Mouse (Mus musculus) thymus, postnatal 36 days (tissue): ENCODE data around the gene Gm2a.
"Not testable (repeated sequence)": the region's sequence is repeated elsewhere in the genome, so short reads cannot be mapped to it uniquely, and the experiment has no call there.

Source experiments
- DNase-seq, 2 experiments: peaks; one replicate each; pipeline ENCODE4 v3.0.0; 2022; ENCODE audit warnings: mixed read lengths in 2 of 2

Gene Gm2a

DNA sequence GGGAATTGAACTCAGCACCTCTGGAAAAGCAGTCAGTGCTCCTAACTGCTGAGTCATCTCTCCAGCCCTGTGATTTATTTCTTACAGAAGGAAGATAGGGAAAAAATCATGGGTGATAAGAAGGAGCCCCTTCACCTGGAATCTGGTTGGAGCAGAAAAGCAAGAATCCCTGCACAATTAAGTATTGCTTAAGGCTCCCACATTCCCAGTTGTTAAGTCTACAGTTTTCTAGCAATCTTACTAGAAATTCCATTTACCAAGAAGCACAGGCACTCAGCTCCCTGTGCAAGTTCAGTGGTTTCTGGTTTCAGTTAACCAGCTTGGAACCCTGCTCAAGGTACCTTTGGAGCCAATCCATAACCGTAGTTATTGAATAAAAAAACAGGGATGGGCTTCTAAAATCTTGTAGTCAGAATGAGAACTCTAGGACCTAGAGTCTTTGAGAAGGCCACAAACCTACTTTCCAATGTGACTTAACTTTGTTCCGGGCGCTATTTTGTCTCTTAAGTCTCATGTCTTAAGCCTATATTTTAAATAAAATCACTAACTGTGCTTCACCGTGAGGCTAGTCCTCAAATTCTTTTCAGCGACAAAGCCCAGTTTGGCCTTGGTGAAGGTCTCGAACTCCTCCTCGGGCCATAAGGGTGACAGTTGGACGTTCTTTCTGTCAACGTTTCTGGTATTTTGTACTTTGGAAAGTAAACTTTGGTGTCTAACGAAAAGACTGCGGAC is 1.0 kb upstream of the Gm2a start:
- DNase-seq = no peak

- DNase-seq = no peak
These were observed 437 bp downstream of the Gm2a start for GRCm38 (mm10) chr11:55098189-55098915.

DNA sequence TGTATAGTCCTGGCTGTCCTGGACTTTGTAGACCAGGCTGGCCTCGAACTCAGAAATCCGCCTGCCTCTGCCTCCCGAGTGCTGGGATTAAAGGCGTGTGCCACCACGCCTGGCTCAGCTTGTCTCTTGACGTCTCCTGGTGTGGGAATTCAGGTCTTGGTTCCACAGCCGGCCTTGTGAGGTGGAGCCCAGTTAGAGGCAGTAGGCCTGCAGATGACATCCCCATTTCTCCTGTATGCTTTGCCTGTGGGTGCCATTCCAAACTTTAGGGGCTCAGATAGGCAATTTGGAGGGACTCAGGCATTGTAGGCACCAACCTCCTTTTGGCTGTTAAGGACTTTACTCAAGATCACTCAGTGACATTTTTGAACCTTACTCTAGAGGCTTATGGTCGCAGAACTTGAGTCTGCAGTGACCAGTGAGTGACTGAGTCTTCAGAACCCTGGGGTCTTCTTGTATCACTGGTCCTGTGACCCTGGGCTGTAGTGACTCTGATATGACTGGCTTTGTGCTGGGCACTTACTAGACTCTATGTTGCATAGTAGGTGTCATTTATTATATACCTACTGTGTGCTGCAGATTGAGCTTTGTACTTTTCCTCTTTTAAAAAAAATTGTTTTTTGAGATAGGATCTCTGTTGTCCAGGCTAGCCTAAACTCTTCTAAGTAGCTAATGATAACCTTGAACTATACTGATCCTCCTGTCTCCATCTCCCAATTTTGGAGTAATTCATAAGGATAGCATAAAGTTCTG is 1.3 kb downstream of the Gm2a start:
- no peak for DNase-seq

GRCm38 (mm10) chr11:55099868-55100267 is 2.0 kb downstream of the Gm2a start:
- no peak for DNase-seq

GRCm38 (mm10) chr11:55102015-55102414 is 4.1 kb downstream of the Gm2a start:
- no peak for DNase-seq

DNA sequence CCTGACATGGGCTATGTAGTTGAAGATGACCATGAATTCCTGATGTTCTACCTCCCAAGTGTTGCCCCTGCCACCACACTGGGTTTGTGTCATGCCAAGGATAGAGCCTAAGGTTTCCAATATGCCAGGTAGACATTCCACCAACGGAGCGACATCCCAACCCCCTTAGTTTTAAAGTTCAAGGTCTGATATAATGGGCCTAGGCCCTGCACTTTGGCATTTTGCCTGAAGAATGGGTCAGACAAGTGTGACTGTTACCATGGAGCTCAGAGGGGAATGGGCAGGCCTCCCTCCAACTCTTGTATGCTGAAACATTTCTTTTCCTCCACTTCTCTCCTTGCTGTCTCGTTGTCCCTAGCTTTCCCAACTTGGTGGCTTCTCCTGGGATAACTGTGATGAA is 5.3 kb downstream of the Gm2a start:
- no peak for DNase-seq

GRCm38 (mm10) chr11:55105389-55105788 is 7.5 kb downstream of the Gm2a start:
- DNase-seq = no peak

- DNase-seq = no peak
These were observed 8.7 kb downstream of the Gm2a start for GRCm38 (mm10) chr11:55106636-55107035.

- DNase-seq = no peak
These were observed 11.8 kb downstream of the Gm2a start for GRCm38 (mm10) chr11:55109521-55110300.

- no peak for DNase-seq
These were observed 12.8 kb downstream of the Gm2a start for GRCm38 (mm10) chr11:55110566-55111169.

- DNase-seq = peak; percentile 41 to 49
These were observed 15.4 kb downstream of the Gm2a start for GRCm38 (mm10) chr11:55113209-55113860.

GRCm38 (mm10) chr11:55113861-55114250 is 15.9 kb downstream of the Gm2a start:
- not testable (repeated sequence) for DNase-seq

DNA sequence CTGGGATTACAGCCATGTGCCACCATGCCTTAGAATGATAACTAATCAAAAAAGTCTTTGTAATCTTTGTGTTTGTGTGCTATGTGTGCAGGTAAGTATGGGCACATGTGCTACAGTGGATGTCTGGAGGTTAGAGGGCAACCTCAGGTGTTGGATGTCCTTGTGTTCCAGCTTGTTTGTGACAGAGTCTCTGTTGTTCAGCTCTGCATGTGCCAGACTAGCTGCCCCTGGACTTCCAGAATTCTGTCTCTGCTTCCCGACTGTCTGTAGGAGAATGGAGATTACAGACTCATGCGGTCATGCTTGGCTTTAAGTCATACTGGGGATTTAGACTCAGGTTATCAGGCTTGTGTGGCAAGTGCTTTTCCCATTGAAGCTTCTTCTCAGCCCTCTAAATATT is 16.4 kb downstream of the Gm2a start:
- no peak for DNase-seq

GRCm38 (mm10) chr11:55116004-55116403 is 18.1 kb downstream of the Gm2a start:
- DNase-seq = no peak

DNA sequence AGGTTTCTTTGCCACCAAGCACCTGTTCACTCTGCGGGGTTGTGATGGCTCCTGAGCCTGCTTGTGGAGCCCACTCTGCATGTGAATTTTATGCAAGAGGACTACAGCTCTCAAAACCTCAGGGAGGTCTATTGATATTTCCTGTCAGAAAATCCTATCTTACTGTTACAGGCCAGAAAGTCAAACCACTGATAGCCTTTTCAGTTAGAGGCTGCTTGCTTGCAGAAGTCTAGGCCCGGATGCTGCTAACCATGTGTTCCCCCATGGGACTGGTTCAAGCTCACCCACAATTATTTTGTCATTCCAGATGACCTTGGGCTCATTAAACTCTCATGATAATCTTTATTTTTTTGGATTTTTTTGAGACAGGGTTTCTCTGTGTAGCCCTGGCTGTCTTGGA is 19.1 kb downstream of the Gm2a start:
- no peak for DNase-seq

- no peak for DNase-seq
These were observed 22.4 kb downstream of the Gm2a start for GRCm38 (mm10) chr11:55120279-55120678.

GRCm38 (mm10) chr11:55120821-55121271 is 22.9 kb downstream of the Gm2a start:
- peak; percentile 83 for DNase-seq

- no peak for DNase-seq
These were observed 23.5 kb downstream of the Gm2a start for GRCm38 (mm10) chr11:55121430-55121829.

GRCm38 (mm10) chr11:55126663-55127062 is 28.7 kb downstream of the Gm2a start:
- no peak for DNase-seq

DNA sequence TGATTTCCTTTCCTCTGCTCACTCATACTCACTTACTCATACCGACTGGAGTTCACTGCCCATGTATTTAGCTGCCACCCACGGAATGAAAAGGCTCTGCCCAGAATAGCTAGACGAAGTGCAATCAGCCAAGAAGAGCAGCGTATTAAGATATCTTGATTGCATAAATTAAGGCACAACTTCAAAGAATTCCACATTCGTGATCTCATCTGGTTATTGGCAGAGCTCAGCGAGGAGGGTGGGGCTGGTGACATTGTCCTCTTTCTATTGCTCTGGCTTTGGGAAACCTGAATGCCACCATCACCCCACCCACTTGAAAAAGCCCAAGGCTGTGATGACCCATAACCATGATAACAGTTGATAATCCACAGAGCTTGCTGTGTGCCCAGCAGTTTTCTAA is 30.0 kb downstream of the Gm2a start:
- no peak for DNase-seq

DNA sequence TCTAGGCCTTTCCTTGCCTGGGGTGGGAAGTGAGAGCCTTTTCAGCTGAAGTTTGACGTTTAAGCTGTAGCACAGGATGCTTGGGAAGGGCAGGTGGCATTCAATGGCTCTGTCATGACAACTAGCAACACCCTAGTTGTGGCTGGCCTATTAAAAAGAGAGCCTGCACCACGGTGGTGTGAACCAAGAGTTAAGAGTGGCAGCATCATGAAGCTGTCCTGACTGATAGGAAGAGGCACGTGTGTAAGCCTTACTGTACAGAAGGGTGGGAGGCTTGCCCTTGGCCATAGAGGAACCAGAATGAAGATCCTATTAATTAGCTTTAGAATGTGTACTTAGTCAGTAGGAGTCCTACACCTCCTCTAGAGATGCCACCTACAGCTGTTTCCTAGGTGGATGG is 30.5 kb downstream of the Gm2a start:
- no peak for DNase-seq
